Mouse (Mus musculus): ENCODE data around the gene Ddx24. TPM values are rescaled to one million over a fixed set of nuclear protein-coding genes. Genes with fewer than 3 reads are reported as not detected.

Ddx24 gene
- total RNA-seq, 2 experiments from 2014 or later: 121 to 122 TPM

Other genes with a start within 250 kb of the Ddx24 start
- gene Prima1, start 183.7 kb downstream of the Ddx24 start, total RNA-seq (2021): 1 to 10 TPM; 2.1 to 2.6 TPM
- not detected for gene Fam181a, start 114.9 kb downstream of the Ddx24 start, total RNA-seq (2021)
- 1 to 10 TPM; 1.1 to 1.3 TPM for gene Asb2, start 69.8 kb downstream of the Ddx24 start, total RNA-seq (2021)
- gene Otub2, start 37.1 kb downstream of the Ddx24 start, total RNA-seq (2021): 1 to 10 TPM; 2.8 to 3.7 TPM
- 1 to 10 TPM; 1.5 to 1.7 TPM for gene 9330161L09Rik, start 18.0 kb downstream of the Ddx24 start, total RNA-seq (2021)
- 1,000 to 10,000 TPM; 1,339 to 1,709 TPM for gene Ifi27, start 8.4 kb upstream of the Ddx24 start, total RNA-seq (2021)
- 100 to 1,000 TPM; 128 to 279 TPM for gene Ifi27l2a, start 17.9 kb upstream of the Ddx24 start, total RNA-seq (2021)
- gene Ifi27l2b, start 31.4 kb upstream of the Ddx24 start, total RNA-seq (2021): not detected
- gene Ppp4r4, start 106.5 kb upstream of the Ddx24 start, total RNA-seq (2021): 1 to 10 TPM; 4.0 to 4.4 TPM
- under 1 TPM; 0.36 to 0.46 TPM for gene Serpina10, start 205.6 kb upstream of the Ddx24 start, total RNA-seq (2021)
- gene Serpina6, start 231.4 kb upstream of the Ddx24 start, total RNA-seq (2021): 1 to 10 TPM in 1 of 2 experiments, under 1 TPM in 1; 0.63 to 3.9 TPM